Mouse (Mus musculus): Measurements from ENCODE around the gene Slc7a6os. TPM values are rescaled to one million over a fixed set of nuclear protein-coding genes. Genes with fewer than 3 reads are reported as not detected.

The Slc7a6os gene
- total RNA-seq (2023), result 10 to 100 TPM; 71.4 to 77.8 TPM

DNA sequence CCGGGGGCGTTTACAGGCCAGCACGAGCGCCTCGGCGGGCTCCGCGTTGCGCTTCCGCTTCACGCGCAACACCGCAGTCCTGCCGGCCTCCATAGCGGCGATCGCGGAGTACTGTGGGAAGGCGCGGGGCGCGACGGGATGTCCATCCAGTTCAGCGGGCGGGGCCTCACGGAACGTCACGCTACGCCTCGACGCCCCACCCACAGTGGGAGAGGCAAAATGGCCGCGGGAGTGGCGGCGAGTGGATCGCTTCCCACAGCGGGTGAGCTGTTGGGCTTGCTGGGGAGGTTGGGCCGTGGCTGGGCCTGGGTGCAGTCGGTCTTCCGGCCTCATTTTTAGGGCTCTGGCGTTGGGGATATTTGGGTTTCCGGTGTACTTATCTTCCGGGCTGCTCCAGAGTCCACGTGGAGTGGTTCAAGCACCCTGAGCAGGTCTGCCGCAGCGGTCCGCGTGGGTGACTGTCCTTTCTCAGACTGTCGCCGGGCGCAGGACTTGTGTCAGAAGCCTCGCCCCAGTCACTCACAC is at the start of gene Slc7a6os, which contains the start of gene Prmt7:
Gene Slc7a6os, minus strand, starts transcription at position 115 of the 525 bp plus-strand sequence.
Gene Prmt7, plus strand, starts transcription at position 116 of the 525 bp plus-strand sequence.

DNA sequence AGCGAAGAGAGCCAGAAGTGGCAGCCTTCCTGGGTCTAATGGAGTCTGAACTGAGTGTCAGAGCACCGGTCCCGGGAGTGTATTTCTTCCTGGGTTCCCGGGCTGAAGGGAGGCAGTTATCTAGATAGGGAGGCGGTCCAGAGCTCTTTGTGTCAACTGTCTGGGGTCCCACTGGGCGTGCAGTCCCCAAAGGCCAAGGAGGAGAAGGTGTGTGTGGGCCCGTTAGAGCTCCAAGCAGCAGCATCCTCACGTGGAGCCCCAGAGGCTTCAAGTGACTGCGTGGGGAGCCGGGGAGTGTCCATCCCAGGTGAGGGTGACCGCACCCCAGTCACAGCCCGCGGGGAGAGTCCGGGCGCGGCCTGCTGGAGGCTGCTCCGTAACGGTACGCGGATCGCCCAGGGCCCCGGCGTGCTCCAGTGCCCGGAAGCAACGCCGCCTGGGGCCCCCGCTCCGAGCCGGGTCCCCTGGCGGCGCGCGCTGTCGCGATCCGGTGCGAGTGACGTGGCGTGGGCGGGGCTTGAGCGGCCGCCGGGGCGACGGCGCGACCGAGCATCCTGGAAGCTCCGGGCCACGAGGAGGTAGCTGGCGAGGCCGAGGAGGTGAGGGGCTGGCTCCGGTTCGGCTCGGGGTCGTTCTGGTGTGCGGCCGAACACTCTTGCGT is 42.2 kb downstream of the Slc7a6os start, which contains the start of gene Slc7a6:
Gene Slc7a6, plus strand, starts transcription at position 502 of the 661 bp plus-strand sequence.

Other genes with a start within 250 kb of the Slc7a6os start
- 10 to 100 TPM; 13.5 to 17.9 TPM for gene Slc12a4, start 244.8 kb downstream of the Slc7a6os start, total RNA-seq (2023)
- gene Dpep3, start 231.5 kb downstream of the Slc7a6os start, total RNA-seq (2023), result not detected
- 10 to 100 TPM; 16.3 to 19.8 TPM for gene Dus2, start 219.6 kb downstream of the Slc7a6os start, total RNA-seq (2023)
- gene Dpep2nb, start 205.0 kb downstream of the Slc7a6os start, total RNA-seq (2023), result not detected
- gene Ddx28, start 199.1 kb downstream of the Slc7a6os start, total RNA-seq (2023), result 1 to 10 TPM; 8.3 to 9.5 TPM
- 100 to 1,000 TPM; 205 to 213 TPM for gene Nfatc3, start 152.1 kb downstream of the Slc7a6os start, total RNA-seq (2023)
- under 1 TPM; 0.68 to 0.76 TPM for gene Esrp2, start 74.0 kb downstream of the Slc7a6os start, total RNA-seq (2023)
- gene Pla2g15, start 60.5 kb downstream of the Slc7a6os start, total RNA-seq (2023), result 1 to 10 TPM; 5.8 to 6.0 TPM
- gene Slc7a6, start 42.1 kb downstream of the Slc7a6os start, total RNA-seq (2023), result 10 to 100 TPM; 40.7 to 41.6 TPM
- 10 to 100 TPM; 31.2 to 34.2 TPM for gene Prmt7, start within 50 bp of the Slc7a6os start, total RNA-seq (2023)
- under 1 TPM in 1 of 2 experiments, not detected in 1; 0.17 TPM for gene Smpd3, start 127.1 kb upstream of the Slc7a6os start, total RNA-seq (2023)
- gene Zfp90, start 204.4 kb upstream of the Slc7a6os start, total RNA-seq (2023), result 1 to 10 TPM; 6.5 to 8.4 TPM

All from T-cell, adult 66 days (primary cell).